Mouse (Mus musculus) kidney, adult 2 months (tissue): ENCODE measurements around the gene Ttl. TPM values are rescaled to one million over a fixed set of nuclear protein-coding genes. Genes with fewer than 3 reads are reported as not detected.
A peak's percentile ranks its signal among the peaks of the same experiment; 100 is the strongest.

ENCODE experiments used
- DNase-seq: peaks from one replicate; pipeline ENCODE4 v3.0.0; 2021
- H3K27ac ChIP-seq: fragments of 200-500 bp; 2 replicates; pipeline ENCODE4 v1.5.1; 2012; ENCODE audit warnings: low read depth, low read length, control low read depth, inconsistent platforms; ENCODE audit not compliant: insufficient read depth
- H3K27me3 ChIP-seq: fragments of 200-500 bp; replicated peaks from 2 replicates; pipeline ENCODE4 v1.6.1; 2012; ENCODE audit warnings: mild to moderate bottlenecking, moderate library complexity, low read length, inconsistent platforms; ENCODE audit not compliant: control insufficient read depth, insufficient read depth
- H3K36me3 ChIP-seq: fragments of 200-500 bp; 2 replicates; pipeline ENCODE4 v1.6.1; 2012; ENCODE audit warnings: mild to moderate bottlenecking, moderate library complexity, low read length, inconsistent platforms; ENCODE audit not compliant: control insufficient read depth, insufficient read depth
- H3K4me1 ChIP-seq: fragments of 200-500 bp; 2 replicates; pipeline ENCODE4 v1.6.1; 2011; ENCODE audit warnings: low read length; ENCODE audit not compliant: control insufficient read depth, insufficient read depth
- H3K4me3 ChIP-seq: fragments of 200-500 bp; 2 replicates; pipeline ENCODE4 v1.5.1; 2011; ENCODE audit warnings: mild to moderate bottlenecking, low read depth, low read length, control low read depth; ENCODE audit not compliant: insufficient read depth
- CTCF ChIP-seq: fragments of 200-500 bp; conservative IDR thresholded peaks from 2 replicates; pipeline ENCODE4 v1.5.1; 2011; ENCODE audit warnings: low read depth, mild to moderate bottlenecking, control low read depth, low read length, moderate library complexity, mixed read lengths; ENCODE audit not compliant: insufficient read depth, insufficient read length
- POLR2A ChIP-seq: fragments of 200-500 bp; IDR thresholded peaks from one replicate; pipeline ENCODE4 v1.6.1; 2011; ENCODE audit warnings: low read depth, low read length, control low read depth
- WGBS: fragments of 180-500 bp; shearing (Covaris S2); methylation state at CpG from one replicate; pipeline ENCODE4 v1.1.7; 2018; 5-methylcytosine and 5-hydroxymethylcytosine counted together
- polyA plus RNA-seq: library from polyadenylated mRNA; depleted of rRNA; stranded (reverse); fragments of >200 nt; gene quantifications from 2 replicates; pipeline ENCODE4 v1.2.3, GENCODE M21; 2012

The Ttl gene
- polyA plus RNA-seq, 1 experiment: 6.6 TPM

- H3K4me3 ChIP-seq: no peak overlapping the region
- no peaks in the 10 kb centered on the region for H3K27me3 ChIP-seq
- no peak for DNase-seq
- WGBS: 92% methylated on average over 5 of the region's 5 CpGs
- no peaks in the 10 kb centered on the region for H3K36me3 ChIP-seq
- no peaks in the 10 kb centered on the region for H3K4me1 ChIP-seq
- no peak for TF ChIP-seq POLR2A
- no peak for TF ChIP-seq CTCF
- no peak overlapping the region for H3K27ac ChIP-seq
These were observed 17.8 kb downstream of the Ttl start for GRCm38 (mm10) chr2:129083514-129083913.

- TF ChIP-seq CTCF: peak; percentile 66
- no peak for TF ChIP-seq POLR2A
- Histone ChIP-seq H3K27me3 (no peaks in the 10 kb centered on the region), H3K27ac (no peak overlapping the region), H3K4me3 (no peak overlapping the region), H3K4me1 (no peaks in the 10 kb centered on the region), H3K36me3 (no peaks in the 10 kb centered on the region)
- DNase-seq: no peak
- 62% methylated on average over 2 of the region's 2 CpGs for WGBS
These were observed 19.2 kb downstream of the Ttl start for GRCm38 (mm10) chr2:129084959-129085358.

DNA sequence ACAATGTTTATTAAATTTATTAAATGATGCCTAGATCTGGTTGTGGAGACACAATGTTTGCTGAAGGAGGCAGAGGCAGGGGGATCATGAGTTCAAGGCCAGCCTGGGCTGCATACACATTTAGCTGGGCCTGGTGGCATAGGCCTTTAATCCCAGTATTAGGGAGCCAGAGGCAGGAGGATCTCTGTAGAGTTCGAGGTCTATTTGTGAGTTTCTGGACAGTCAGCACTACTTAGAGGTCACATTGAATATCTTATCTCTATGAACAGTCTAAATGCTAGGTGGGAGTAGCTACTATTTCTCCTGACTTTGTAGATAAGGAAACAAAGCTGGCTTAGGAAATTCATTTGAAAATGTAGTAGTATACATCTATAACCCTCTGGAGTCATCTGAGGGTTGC lies 21.8 kb downstream of the Ttl start:
- Histone ChIP-seq H3K27ac (no peak overlapping the region), H3K4me1 (no peaks in the 10 kb centered on the region), H3K4me3 (no peak overlapping the region), H3K36me3 (no peaks in the 10 kb centered on the region), H3K27me3 (no peaks in the 10 kb centered on the region)
- TF ChIP-seq CTCF (no peak), POLR2A (no peak)
- no peak for DNase-seq
- WGBS: 91% methylated on average over 1 of the region's 1 CpGs

GRCm38 (mm10) chr2:129090370-129090769 lies 24.6 kb downstream of the Ttl start:
- Histone ChIP-seq H3K27ac (no peak overlapping the region), H3K4me1 (peaks cover 2% of the 10 kb centered on the region; the same call in 1 of the 2 replicates), H3K27me3 (no peaks in the 10 kb centered on the region), H3K36me3 (no peaks in the 10 kb centered on the region), H3K4me3 (no peak overlapping the region)
- TF ChIP-seq CTCF (no peak), POLR2A (no peak)
- no peak for DNase-seq
- 84% methylated on average over 4 of the region's 4 CpGs for WGBS

DNA sequence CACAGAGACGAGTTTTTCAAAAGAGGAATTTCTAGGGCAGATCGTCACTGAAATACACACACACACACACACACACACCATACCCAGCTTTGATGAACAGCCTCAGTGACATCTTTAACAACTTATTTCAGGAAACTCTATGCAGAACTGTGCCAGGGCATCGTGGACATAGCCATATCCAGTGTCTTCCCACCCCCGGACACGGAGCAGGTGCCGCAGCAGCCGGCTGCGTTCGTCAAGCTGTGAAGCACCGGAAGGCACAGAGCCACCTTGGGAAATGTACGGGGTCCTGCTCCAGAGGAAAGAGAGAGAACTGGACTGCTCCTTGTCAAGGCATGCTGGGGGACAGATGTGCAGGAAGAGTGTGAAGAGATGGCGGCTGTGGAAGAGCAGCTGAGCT lies 27.1 kb downstream of the Ttl start:
- no peak overlapping the region for H3K27ac ChIP-seq
- no peaks in the 10 kb centered on the region for H3K36me3 ChIP-seq
- H3K4me1 ChIP-seq: peaks cover 2% of the 10 kb centered on the region; the same call in 1 of the 2 replicates
- TF ChIP-seq CTCF: no peak
- TF ChIP-seq POLR2A: no peak
- WGBS: 79% methylated on average over 12 of the region's 12 CpGs
- no peaks in the 10 kb centered on the region for H3K27me3 ChIP-seq
- no peak overlapping the region for H3K4me3 ChIP-seq
- DNase-seq: no peak

DNA sequence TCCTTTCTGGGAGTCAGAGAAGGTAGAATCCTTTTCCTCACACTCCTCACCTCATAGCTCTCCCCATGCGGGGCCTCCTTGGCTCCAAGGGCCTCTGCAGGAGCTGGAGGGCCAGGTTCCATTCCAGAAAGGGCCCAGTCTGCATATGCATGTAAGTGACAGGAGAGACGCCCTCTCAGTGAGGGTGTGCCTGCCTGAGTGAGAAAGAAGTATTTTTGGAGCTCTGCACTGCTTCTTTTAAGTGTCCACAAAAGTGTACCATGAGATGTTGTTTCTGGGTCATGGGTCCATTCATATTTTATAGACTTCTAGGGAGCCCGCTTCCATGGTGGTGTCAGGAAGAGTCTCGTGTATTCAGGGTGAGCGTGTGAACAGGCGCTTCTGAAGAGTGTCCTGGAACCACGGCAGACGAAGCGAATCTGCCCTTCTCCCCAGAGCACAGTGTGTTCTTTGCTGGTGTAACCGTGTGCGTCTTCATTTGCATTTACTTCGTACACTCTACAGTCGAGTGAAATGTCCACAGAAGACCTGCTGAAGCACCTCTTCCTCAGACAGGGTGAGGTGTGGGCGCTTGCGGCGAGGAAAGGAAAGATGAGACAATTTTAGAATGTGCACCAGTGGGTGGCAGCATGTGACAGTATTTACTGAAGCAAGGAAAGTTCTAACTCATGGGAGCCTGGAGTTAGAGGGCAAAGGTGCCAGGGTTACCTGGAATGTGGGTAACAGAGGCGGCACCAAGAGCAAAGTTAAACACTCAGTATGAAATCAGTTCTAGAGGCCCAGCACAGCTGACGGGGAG lies 28.4 kb downstream of the Ttl start:
- peak; percentile 81 for DNase-seq
- Histone ChIP-seq H3K4me1 (peaks cover 2% of the 10 kb centered on the region; the same call in 1 of the 2 replicates), H3K36me3 (no peaks in the 10 kb centered on the region), H3K4me3 (no peak overlapping the region), H3K27ac (no peak overlapping the region), H3K27me3 (no peaks in the 10 kb centered on the region)
- 73% methylated on average over 18 of the region's 18 CpGs for whole genome bisulfite sequencing
- TF ChIP-seq POLR2A (no peak), CTCF (peak; percentile 52)

DNA sequence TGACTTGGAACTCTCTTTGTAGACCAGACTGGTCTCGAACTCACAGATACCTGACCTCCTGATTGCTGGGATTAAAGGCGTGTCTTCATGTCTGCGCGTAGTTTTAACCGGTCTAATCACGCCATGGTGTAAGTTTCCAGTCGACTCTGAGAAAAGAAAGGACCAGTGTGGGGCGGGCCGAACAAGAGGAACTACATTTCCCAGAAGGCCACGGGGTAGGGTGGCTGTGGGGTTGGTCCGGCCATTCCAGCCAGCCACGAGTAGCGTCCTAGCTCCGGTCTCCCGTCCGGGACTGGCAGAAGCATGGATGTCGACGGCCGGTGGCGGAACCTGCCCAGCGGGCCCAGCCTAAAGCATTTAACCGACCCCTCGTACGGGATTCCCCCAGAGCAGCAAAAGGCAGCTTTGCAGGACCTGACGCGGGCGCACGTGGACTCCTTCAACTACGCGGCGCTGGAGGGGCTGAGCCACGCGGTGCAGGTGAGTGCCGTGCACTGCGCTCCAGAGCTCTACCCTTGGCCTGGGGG lies 35.1 kb downstream of the Ttl start, which contains the start of gene Polr1b:
Gene Polr1b, plus strand, starts transcription at position 212 of the 527 bp plus-strand sequence.
- 1% methylated on average over 35 of the region's 35 CpGs for whole genome bisulfite sequencing
- no peaks in the 10 kb centered on the region for H3K36me3 ChIP-seq
- H3K27me3 ChIP-seq: no peaks in the 10 kb centered on the region
- peak; percentile 97 for DNase-seq
- TF ChIP-seq POLR2A: no peak
- no peak for TF ChIP-seq CTCF
- no peak within 1 kb of the TSS for H3K27ac ChIP-seq
- H3K4me3 ChIP-seq: peak within 1 kb of the TSS; percentile 76
- peaks cover 4% of the 10 kb centered on the region; the same call in 1 of the 2 replicates for H3K4me1 ChIP-seq
